Mouse (Mus musculus) hindbrain, embryonic 10.5 days (tissue): ENCODE data around the gene Pafah1b3. TPM values are rescaled to one million over a fixed set of nuclear protein-coding genes. Genes with fewer than 3 reads are reported as not detected.
A peak's percentile ranks its signal among the peaks of the same experiment; 100 is the strongest.

ENCODE experiments used
- DNase-seq: peaks from one replicate; pipeline ENCODE4 v3.0.0-alpha.2; 2017; ENCODE audit warnings: low spot score
- H3K27ac ChIP-seq: fragments of 300-500 bp; sonication (generic); 2 replicates; pipeline ENCODE4 v1.5.1; 2016; ENCODE audit warnings: mild to moderate bottlenecking, moderate library complexity
- H3K27me3 ChIP-seq: fragments of 300-500 bp; sonication (generic); 2 replicates; pipeline ENCODE4 v1.6.1; 2016; ENCODE audit warnings: mild to moderate bottlenecking; ENCODE audit not compliant: poor library complexity, insufficient read depth, severe bottlenecking
- H3K36me3 ChIP-seq: fragments of 300-500 bp; sonication (generic); 2 replicates; pipeline ENCODE4 v1.6.1; 2016; ENCODE audit warnings: mild to moderate bottlenecking, moderate library complexity
- H3K4me1 ChIP-seq: fragments of 300-500 bp; sonication (generic); replicated peaks from 2 replicates; pipeline ENCODE4 v1.6.1; 2016; ENCODE audit warnings: mild to moderate bottlenecking
- H3K4me3 ChIP-seq: fragments of 300-500 bp; sonication (generic); 2 replicates; pipeline ENCODE4 v1.5.1; 2016; ENCODE audit warnings: mild to moderate bottlenecking, moderate library complexity
- H3K9me3 ChIP-seq: fragments of 300-500 bp; sonication (generic); 2 replicates; pipeline ENCODE4 v1.6.1; 2016; ENCODE audit warnings: mild to moderate bottlenecking, moderate library complexity
- WGBS: fragments of 180-500 bp; shearing (Covaris S2); methylation state at CpG from one replicate; pipeline ENCODE4 v1.1.7; 2016; 5-methylcytosine and 5-hydroxymethylcytosine counted together
- polyA plus RNA-seq: library from polyadenylated mRNA; unstranded; fragments of >200 nt; fragmentation: Nextera tagmentation; extraction: Ambion mirVana; gene quantifications from 2 replicates; pipeline ENCODE4 v1.2.1, GENCODE M21; 2016

Gene Pafah1b3
- polyA plus RNA-seq, 1 experiment from 2014 or later, result 384 TPM

- under 1% methylated on average over 69 of the region's 69 CpGs for WGBS
- H3K9me3 ChIP-seq, result no peaks in the 10 kb centered on the region
- peaks cover 51% of the 10 kb centered on the region for H3K27me3 ChIP-seq
- peaks cover 3% of the 10 kb centered on the region; the same call in 1 of the 2 replicates for H3K36me3 ChIP-seq
- DNase-seq, result peak; percentile 53
- H3K27ac ChIP-seq, result peak overlapping the region; percentile 85
- peak overlapping the region; percentile 80 for H3K4me3 ChIP-seq
- peaks cover 40% of the 10 kb centered on the region for H3K4me1 ChIP-seq
Observed at GRCm38 (mm10) chr7:25315306-25316041, 17.7 kb upstream of the Pafah1b3 start.

- WGBS, result 1% methylated on average over 51 of the region's 51 CpGs
- Histone ChIP-seq H3K4me3 (peak overlapping the region; percentile 80), H3K36me3 (no peaks in the 10 kb centered on the region), H3K27ac (peak overlapping the region; percentile 85), H3K4me1 (peaks cover 40% of the 10 kb centered on the region), H3K9me3 (no peaks in the 10 kb centered on the region), H3K27me3 (peaks cover 51% of the 10 kb centered on the region)
- peak; percentile 20 for DNase-seq
Observed at GRCm38 (mm10) chr7:25314606-25315305, 17.0 kb upstream of the Pafah1b3 start.

- Histone ChIP-seq H3K9me3 (no peaks in the 10 kb centered on the region), H3K4me3 (no peak overlapping the region), H3K4me1 (peaks cover 35% of the 10 kb centered on the region), H3K36me3 (no peaks in the 10 kb centered on the region), H3K27ac (no peak overlapping the region), H3K27me3 (peaks cover 63% of the 10 kb centered on the region)
- DNase-seq, result no peak
- 42% methylated on average over 7 of the region's 7 CpGs for WGBS
Observed at GRCm38 (mm10) chr7:25313325-25313724, 15.5 kb upstream of the Pafah1b3 start.

GRCm38 (mm10) chr7:25311193-25311592 lies 13.4 kb upstream of the Pafah1b3 start:
- Histone ChIP-seq H3K27me3 (peaks cover 76% of the 10 kb centered on the region), H3K4me3 (no peak overlapping the region), H3K27ac (no peak overlapping the region), H3K4me1 (peaks cover 24% of the 10 kb centered on the region), H3K36me3 (no peaks in the 10 kb centered on the region), H3K9me3 (no peaks in the 10 kb centered on the region)
- 80% methylated on average over 11 of the region's 11 CpGs for WGBS
- no peak for DNase-seq

- no peaks in the 10 kb centered on the region for H3K9me3 ChIP-seq
- WGBS, result 90% methylated on average over 9 of the region's 9 CpGs
- H3K4me1 ChIP-seq, result peaks cover 18% of the 10 kb centered on the region
- H3K4me3 ChIP-seq, result no peak overlapping the region
- no peaks in the 10 kb centered on the region for H3K36me3 ChIP-seq
- H3K27ac ChIP-seq, result no peak overlapping the region
- DNase-seq, result no peak
- peaks cover 67% of the 10 kb centered on the region for H3K27me3 ChIP-seq
Observed at GRCm38 (mm10) chr7:25309425-25309824, 11.6 kb upstream of the Pafah1b3 start.

- peaks cover 61% of the 10 kb centered on the region for H3K27me3 ChIP-seq
- peaks cover 17% of the 10 kb centered on the region for H3K4me1 ChIP-seq
- H3K4me3 ChIP-seq, result no peak overlapping the region
- no peaks in the 10 kb centered on the region for H3K36me3 ChIP-seq
- WGBS, result 60% methylated on average over 17 of the region's 17 CpGs
- H3K9me3 ChIP-seq, result no peaks in the 10 kb centered on the region
- DNase-seq, result no peak
- H3K27ac ChIP-seq, result no peak overlapping the region
Observed at GRCm38 (mm10) chr7:25308702-25309318, 11.0 kb upstream of the Pafah1b3 start.

GRCm38 (mm10) chr7:25306614-25306996 lies 8.8 kb upstream of the Pafah1b3 start:
- peak overlapping the region; percentile 69 for H3K4me3 ChIP-seq
- H3K36me3 ChIP-seq, result no peaks in the 10 kb centered on the region
- H3K27ac ChIP-seq, result no peak overlapping the region
- DNase-seq, result no peak
- 41% methylated on average over 2 of the region's 2 CpGs for WGBS
- no peaks in the 10 kb centered on the region for H3K9me3 ChIP-seq
- H3K27me3 ChIP-seq, result peaks cover 42% of the 10 kb centered on the region
- peaks cover 21% of the 10 kb centered on the region for H3K4me1 ChIP-seq

GRCm38 (mm10) chr7:25305956-25306613 lies 8.3 kb upstream of the Pafah1b3 start, which contains the start of gene Tmem145:
Gene Tmem145 (plus strand): TSS chr7:25306106.
- Histone ChIP-seq H3K36me3 (no peaks in the 10 kb centered on the region), H3K4me1 (peaks cover 25% of the 10 kb centered on the region), H3K27me3 (peaks cover 37% of the 10 kb centered on the region), H3K27ac (peak within 1 kb of the TSS; percentile 84), H3K9me3 (no peaks in the 10 kb centered on the region), H3K4me3 (peak within 1 kb of the TSS; percentile 69)
- WGBS, result under 1% methylated on average over 47 of the region's 47 CpGs
- DNase-seq, result peak; percentile 73

GRCm38 (mm10) chr7:25305481-25305880 lies 7.7 kb upstream of the Pafah1b3 start:
- peak overlapping the region; percentile 69 for H3K4me3 ChIP-seq
- no peaks in the 10 kb centered on the region for H3K9me3 ChIP-seq
- peaks cover 27% of the 10 kb centered on the region for H3K4me1 ChIP-seq
- H3K27ac ChIP-seq, result peak overlapping the region; percentile 84
- H3K27me3 ChIP-seq, result peaks cover 35% of the 10 kb centered on the region
- DNase-seq, result no peak
- no peaks in the 10 kb centered on the region for H3K36me3 ChIP-seq
- 1% methylated on average over 2 of the region's 2 CpGs for WGBS

GRCm38 (mm10) chr7:25303685-25304006 lies 5.9 kb upstream of the Pafah1b3 start:
- Histone ChIP-seq H3K27ac (no peak overlapping the region), H3K4me1 (peaks cover 29% of the 10 kb centered on the region), H3K4me3 (no peak overlapping the region), H3K27me3 (peaks cover 26% of the 10 kb centered on the region), H3K36me3 (no peaks in the 10 kb centered on the region), H3K9me3 (no peaks in the 10 kb centered on the region)
- 77% methylated on average over 3 of the region's 3 CpGs for WGBS
- no peak for DNase-seq

GRCm38 (mm10) chr7:25303003-25303684 lies 5.4 kb upstream of the Pafah1b3 start:
- 70% methylated on average over 9 of the region's 9 CpGs for WGBS
- Histone ChIP-seq H3K4me1 (peaks cover 34% of the 10 kb centered on the region), H3K36me3 (no peaks in the 10 kb centered on the region), H3K27ac (no peak overlapping the region), H3K4me3 (no peak overlapping the region), H3K27me3 (peaks cover 21% of the 10 kb centered on the region), H3K9me3 (no peaks in the 10 kb centered on the region)
- no peak for DNase-seq

GRCm38 (mm10) chr7:25301063-25301462 lies 3.3 kb upstream of the Pafah1b3 start, which contains the start of gene Prr19:
Gene Prr19 (plus strand): TSS chr7:25301411.
- Histone ChIP-seq H3K27me3 (peaks cover 9% of the 10 kb centered on the region; the same call in 1 of the 2 replicates), H3K9me3 (no peaks in the 10 kb centered on the region), H3K4me1 (peaks cover 46% of the 10 kb centered on the region), H3K4me3 (no peak within 1 kb of the TSS), H3K27ac (no peak within 1 kb of the TSS), H3K36me3 (peaks cover 3% of the 10 kb centered on the region)
- 52% methylated on average over 19 of the region's 19 CpGs for WGBS
- peak; percentile 76 for DNase-seq
